Mouse (Mus musculus): Measurements from ENCODE around the gene Usp29.
"Not testable (repeated sequence)": the region's sequence is repeated elsewhere in the genome, so short reads cannot be mapped to it uniquely, and the experiment has no call there.

The Usp29 gene

DNA sequence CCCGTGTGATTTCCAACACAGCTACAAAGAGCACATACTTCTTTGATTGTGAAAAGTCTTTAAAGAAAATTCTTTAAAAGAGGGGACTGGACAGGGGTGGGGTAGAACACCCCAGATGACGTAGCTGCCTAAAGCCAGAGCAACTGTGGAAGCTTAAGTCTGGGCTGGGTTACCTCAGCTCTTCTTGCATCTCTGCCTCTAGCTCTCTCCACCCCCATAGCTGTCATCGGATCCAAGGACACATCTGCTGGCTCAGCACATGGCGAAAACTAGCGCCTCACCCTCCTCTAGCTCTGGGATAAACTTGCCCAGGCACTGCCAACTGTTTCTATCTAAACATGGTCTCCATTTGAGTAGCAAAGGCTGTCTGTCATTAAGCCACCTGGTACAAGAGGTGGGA is 34.9 kb downstream of the Usp29 start:
- DNase-seq (ENCODE audit: low spot score), result no peak

GRCm38 (mm10) chr7:6770286-6770685 is 39.9 kb downstream of the Usp29 start:
- no peak for DNase-seq (ENCODE audit: low spot score)

- not testable (repeated sequence) for DNase-seq (ENCODE audit: low spot score)
These were observed 43.6 kb downstream of the Usp29 start for GRCm38 (mm10) chr7:6773865-6774413.

DNA sequence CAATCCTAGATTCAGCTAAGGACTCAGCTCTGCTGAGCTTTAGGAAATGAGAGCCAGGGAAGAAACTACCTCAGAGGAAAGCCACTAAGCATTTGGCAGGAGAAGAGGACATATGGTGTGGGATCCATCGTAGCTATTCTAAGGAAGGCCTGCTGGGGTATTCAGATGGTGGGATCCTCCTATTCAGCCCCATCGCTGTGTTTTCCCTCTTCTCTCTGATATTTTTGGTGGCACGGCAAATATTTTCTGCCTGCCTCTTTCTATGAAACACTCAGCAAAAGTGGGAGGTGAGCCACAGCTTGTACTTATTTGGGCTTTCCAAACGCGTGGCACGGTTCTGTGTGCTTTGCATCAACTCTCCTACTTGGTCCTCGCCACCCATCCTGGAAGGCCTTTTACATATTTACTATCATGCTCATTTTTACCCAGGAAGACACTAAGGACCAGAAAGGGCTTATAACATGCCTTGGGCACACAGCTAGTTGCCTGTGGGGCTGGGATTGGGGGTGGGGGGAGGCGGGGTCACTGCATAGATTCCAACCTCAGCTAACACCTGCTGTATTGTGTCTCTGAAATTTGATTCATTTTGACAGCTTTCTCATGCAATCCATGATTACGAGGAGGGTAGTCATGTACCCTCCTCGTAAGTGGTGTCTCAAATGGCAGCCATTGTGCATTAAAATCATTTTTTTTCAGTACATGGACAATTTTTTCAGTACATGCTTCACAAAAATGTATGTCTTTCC is 46.1 kb downstream of the Usp29 start:
- no peak for DNase-seq (ENCODE audit: low spot score)

DNA sequence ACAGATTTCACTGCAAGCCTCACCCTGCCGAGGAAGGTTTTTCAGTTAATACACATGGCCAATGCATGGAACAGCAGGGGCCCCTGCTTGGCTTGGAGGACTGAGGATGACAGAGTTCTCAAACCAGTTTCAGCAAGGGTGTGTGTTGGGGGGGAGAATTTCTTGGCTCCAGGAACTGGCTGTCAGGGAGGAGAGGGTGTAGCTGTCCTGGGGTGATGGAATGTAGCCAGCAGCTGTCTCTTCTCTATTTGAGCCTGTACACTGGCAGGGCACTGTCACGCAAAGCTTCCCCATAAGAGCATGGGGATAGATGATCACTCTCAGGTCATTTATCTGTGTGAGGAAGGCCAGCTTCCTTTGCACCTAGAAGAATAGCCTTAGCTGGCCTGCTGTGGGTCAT is 46.7 kb downstream of the Usp29 start:
- DNase-seq (ENCODE audit: low spot score), result no peak

DNA sequence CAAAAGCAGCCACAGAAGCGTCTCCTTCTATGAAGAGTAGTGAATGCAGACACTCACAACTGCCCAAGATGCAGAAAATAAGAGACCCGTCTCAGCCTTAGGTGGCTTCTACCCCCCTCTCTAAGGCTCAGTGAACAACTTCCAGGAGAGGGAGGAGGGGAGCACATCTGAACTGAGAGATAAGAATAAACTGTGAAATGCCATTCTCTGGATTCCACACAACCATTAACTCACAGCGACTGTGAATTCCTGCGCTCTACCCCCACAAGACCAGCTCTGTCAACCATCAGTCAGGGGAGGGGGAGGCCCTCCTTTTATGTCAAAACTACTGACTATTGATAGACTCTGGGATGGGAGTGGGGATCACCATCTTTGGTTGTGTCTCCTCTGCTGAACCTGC is 47.3 kb downstream of the Usp29 start:
- DNase-seq (ENCODE audit: low spot score), result no peak

- no peak for DNase-seq (ENCODE audit: low spot score)
These were observed 48.8 kb downstream of the Usp29 start for GRCm38 (mm10) chr7:6779172-6779571.

DNA sequence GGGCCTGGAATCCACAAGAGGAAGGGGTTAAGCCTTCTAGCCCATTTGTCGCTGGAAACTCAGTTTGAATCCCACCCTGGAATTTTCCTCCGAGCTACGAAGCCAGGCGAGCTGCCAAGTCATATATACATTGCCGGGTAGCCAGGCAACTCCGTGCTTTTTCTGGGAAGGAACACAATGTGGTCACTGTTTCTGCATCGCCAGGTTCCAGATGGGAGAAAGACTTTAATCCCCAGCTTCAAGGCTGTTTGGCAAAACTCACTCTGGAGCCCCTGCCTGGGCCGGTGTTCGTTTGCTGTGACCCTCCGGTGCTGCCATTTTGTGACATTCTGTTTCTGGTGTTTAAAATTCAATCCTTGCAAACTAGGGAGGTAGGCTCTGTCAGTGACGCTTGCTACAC is 51.2 kb downstream of the Usp29 start:
- no peak for DNase-seq (ENCODE audit: low spot score)

GRCm38 (mm10) chr7:6784340-6785073 is 54.1 kb downstream of the Usp29 start:
- no peak for DNase-seq (ENCODE audit: low spot score)

DNA sequence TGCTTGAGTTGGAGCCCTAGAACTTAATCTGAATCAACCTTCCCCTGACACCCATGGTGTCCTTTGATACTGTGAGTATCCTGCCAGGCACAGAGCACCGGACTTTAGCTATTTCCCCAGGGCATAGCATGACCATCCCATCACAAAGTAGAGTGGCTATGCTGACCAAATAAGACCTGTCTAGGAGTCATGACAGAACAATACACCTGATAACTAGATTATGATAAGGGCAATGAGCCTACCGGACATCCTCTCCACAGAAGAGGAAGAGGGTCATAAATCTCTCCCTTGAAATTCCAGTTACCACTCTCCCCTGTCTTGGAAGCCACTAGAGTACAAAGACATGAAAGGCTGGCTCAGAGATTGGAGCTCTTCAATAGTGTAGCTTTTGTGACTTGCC is 56.6 kb downstream of the Usp29 start:
- no peak for DNase-seq (ENCODE audit: low spot score)

- no peak for DNase-seq (ENCODE audit: low spot score)
These were observed 57.7 kb downstream of the Usp29 start for GRCm38 (mm10) chr7:6788101-6788500.

DNA sequence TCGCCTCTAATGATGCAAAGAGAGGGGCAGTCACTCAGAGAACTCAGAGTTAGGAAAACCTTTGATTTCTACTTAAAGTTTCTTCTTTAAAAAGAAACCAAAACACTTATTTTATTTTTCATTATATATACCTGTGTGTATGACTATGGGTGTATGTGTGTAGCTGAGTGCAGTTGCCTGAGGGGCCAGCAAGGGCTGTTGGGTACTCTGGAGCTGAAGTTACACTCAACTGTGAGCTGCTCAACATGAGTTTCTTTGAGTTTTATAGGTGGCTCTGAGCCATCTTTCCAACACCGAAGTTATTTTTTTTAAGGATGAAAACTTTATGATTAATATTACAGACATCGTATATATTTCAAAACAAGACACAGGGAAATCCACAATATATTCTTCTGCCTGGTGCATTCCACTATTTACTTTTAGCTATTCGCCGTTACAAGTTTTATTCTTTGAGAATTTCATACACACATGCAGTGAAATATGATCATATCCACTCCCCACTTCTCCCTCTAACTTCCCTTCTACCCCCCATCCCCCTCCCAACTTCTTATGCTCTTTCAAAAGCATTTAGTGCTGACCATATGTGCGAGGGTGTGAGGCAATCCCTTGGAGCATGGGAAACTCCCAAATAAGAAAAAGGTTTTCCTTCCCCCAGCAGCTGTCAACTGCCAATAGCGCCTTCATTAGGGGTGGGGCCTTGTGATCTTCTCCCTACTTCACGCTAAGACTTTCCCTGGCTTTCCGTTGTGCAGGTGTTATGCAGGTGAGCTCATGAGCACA is 61.1 kb downstream of the Usp29 start:
- DNase-seq (ENCODE audit: low spot score), result no peak

DNA sequence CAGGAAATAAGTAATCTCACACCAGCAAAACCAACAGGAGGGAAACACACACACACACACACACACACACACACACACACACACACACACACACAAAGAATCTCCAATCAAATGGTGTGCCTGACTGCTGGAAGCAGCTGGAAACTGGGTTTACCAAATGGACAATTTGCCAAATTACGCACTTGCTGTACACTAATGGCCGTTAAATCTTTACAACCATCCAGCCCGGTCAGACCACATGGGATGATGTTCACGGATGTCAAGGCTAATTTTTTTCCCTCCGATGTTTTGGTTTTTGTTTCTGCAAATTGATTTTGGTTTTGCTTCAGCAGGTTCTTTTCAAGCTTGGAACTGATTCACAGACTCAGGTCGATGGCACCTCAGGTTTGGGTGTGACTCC is 62.9 kb downstream of the Usp29 start:
- no peak for DNase-seq (ENCODE audit: low spot score)

DNA sequence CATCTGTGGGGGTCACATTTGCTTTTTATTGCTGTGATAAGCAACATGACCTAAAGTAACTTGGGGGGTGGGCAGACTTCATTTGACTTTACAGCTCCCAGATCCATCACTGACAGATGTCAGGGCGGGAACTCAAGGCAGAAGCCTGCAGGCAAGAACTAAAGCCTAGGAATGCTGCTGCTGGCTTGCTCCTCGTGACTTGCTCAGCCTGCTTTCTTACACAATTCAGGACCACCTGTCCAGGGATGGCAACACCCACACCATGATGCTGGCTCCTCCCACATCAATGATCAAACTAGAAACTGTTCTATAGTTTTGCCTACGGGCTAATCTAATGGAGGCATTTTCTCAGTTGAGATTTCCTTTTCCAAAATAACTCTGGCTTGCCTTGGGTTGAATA is 63.4 kb downstream of the Usp29 start:
- DNase-seq (ENCODE audit: low spot score), result no peak

- no peak for DNase-seq (ENCODE audit: low spot score)
These were observed 67.0 kb downstream of the Usp29 start for GRCm38 (mm10) chr7:6797408-6797807.

DNA sequence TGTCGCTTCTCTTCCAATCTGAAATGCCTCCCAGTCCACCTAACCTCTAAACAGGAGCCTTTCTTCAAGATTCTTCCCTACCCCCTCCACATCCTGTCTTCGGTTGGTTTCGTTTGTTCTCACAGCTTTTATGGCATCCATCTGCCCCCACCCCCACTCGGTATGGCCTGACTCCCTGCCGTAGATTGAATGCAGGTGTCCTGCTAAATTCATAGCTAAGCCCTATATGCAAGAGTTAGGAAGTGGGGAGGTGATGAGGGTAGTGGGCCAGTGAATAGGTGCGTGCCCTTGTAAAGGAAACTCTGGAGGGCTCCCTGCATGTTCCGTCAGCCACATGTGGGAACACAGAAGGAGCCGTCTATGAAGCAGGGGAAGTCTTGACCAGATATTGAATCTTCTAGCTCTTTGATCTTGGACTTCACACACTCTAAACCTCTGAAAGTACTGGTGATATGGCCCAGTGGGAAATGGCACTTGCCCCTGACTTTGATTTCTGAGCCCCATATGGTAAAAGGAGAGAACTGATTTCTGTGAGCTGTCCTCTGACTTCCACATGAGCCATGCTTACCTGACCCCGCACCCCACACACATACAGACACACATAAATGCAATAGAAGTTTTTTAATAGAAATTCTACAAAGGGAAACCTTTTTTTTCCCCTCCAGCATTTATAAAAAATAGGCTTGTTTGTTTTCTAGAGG is 68.9 kb downstream of the Usp29 start:
- no peak for DNase-seq (ENCODE audit: low spot score)

GRCm38 (mm10) chr7:6800586-6801441 is 70.4 kb downstream of the Usp29 start:
- DNase-seq (ENCODE audit: low spot score), result no peak

GRCm38 (mm10) chr7:6801642-6802041 is 71.3 kb downstream of the Usp29 start:
- DNase-seq (ENCODE audit: low spot score), result no peak

DNA sequence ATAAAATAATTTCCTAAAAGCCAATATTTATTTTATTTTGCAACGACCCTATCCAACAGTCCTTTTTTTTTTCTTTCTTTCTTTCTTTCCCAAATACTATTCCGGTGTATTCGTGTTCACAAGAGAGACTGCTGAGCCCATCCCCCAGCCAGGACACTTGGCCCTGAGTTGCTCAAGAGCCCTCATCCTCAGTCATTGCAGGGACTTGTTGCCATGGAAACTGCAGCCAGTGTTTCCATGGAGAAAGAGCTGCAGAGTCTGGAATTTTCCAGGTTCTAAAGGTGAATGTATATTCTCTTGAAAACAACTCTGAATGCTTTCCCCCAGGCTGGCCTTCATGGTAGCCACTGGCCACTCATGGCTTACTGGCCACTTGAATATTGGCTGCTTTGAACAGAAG is 80.2 kb downstream of the Usp29 start:
- DNase-seq (ENCODE audit: low spot score), result no peak

- no peak for DNase-seq (ENCODE audit: low spot score)
These were observed 84.6 kb downstream of the Usp29 start for GRCm38 (mm10) chr7:6814971-6815370.

All from c-Kit-positive CD71-positive TER-119-positive erythroid progenitor cells, embryonic 14.5 days (primary cell).